Mouse (Mus musculus) intestine, embryonic 14.5 days (tissue): ENCODE data around the gene Ndufb7. TPM values are rescaled to one million over a fixed set of nuclear protein-coding genes. Genes with fewer than 3 reads are reported as not detected.
"Not testable (repeated sequence)": the region's sequence is repeated elsewhere in the genome, so short reads cannot be mapped to it uniquely, and the experiment has no call there.

Experiments used
- ATAC-seq: fragments of 200-750 bp; cut with Nextera tagmentation; replicated peaks from 2 replicates; pipeline ENCODE4 v1.8.0; 2017; ENCODE audit warnings: low read depth, moderate number of reproducible peaks, moderate TSS enrichment, moderate library complexity; ENCODE audit not compliant: low FRiP score, low TSS enrichment
- DNase-seq: peaks from one replicate; pipeline ENCODE4 v3.0.0-alpha.2; 2018; ENCODE audit warnings: low spot score
- H3K27ac ChIP-seq: fragments of 300-500 bp; sonication (generic); 2 replicates; pipeline ENCODE4 v1.5.1; 2014; ENCODE audit warnings: low read depth, mild to moderate bottlenecking, control low read depth
- H3K27me3 ChIP-seq: fragments of 300-500 bp; sonication (generic); replicated peaks from 2 replicates; pipeline ENCODE4 v1.6.1; 2014; ENCODE audit warnings: low read length, control low read depth; ENCODE audit not compliant: control insufficient read depth, insufficient read depth
- H3K36me3 ChIP-seq: fragments of 300-500 bp; sonication (generic); 2 replicates; pipeline ENCODE4 v1.6.1; 2014; ENCODE audit warnings: low read length, control low read depth; ENCODE audit not compliant: control insufficient read depth, insufficient read depth
- H3K4me1 ChIP-seq: fragments of 300-500 bp; sonication (generic); replicated peaks from 2 replicates; pipeline ENCODE4 v1.6.1; 2014; ENCODE audit warnings: low read length, control low read depth, mixed read lengths; ENCODE audit not compliant: control insufficient read depth, insufficient read depth
- H3K4me2 ChIP-seq: fragments of 300-500 bp; sonication (generic); 2 replicates; pipeline ENCODE4 v1.6.1; 2014; ENCODE audit warnings: low read length
- H3K4me3 ChIP-seq: fragments of 300-500 bp; sonication (generic); 2 replicates; pipeline ENCODE4 v1.5.1; 2014; ENCODE audit warnings: low read depth, low read length, control low read depth, mixed read lengths
- H3K9ac ChIP-seq: fragments of 300-500 bp; sonication (generic); 2 replicates; pipeline ENCODE4 v1.6.1; 2014; ENCODE audit warnings: mild to moderate bottlenecking, low read length
- H3K9me3 ChIP-seq: fragments of 300-500 bp; sonication (generic); 2 replicates; pipeline ENCODE4 v1.6.1; 2016; ENCODE audit warnings: low read length, control low read depth; ENCODE audit not compliant: control insufficient read depth
- WGBS: fragments of 180-500 bp; shearing (Covaris S2); extraction: QIAGEN DNeasy Blood & Tissue Kit; methylation state at CpG from one replicate; pipeline ENCODE4 v1.1.7; 2014; 5-methylcytosine and 5-hydroxymethylcytosine counted together
- polyA plus RNA-seq: library from polyadenylated mRNA; unstranded; fragments of >200 nt; fragmentation: Nextera tagmentation; extraction: Ambion mirVana; gene quantifications from 2 replicates; pipeline ENCODE4 v1.2.1, GENCODE M21; 2014

Ndufb7 gene
- 364 and 372 TPM in 2 replicates for polyA plus RNA-seq

GRCm38 (mm10) chr8:83566469-83567395, at the start of gene Ndufb7:
Ndufb7 (plus strand) TSS chr8:83566671.
- H3K27ac ChIP-seq, result peak within 1 kb of the TSS; percentile 65; the same call in 1 of the 2 replicates
- H3K4me1 ChIP-seq, result peaks cover 11% of the 10 kb centered on the region
- peak within 1 kb of the TSS; percentile 67 for H3K4me2 ChIP-seq
- no peaks in the 10 kb centered on the region for H3K27me3 ChIP-seq
- no peaks in the 10 kb centered on the region for H3K9me3 ChIP-seq
- peak within 1 kb of the TSS; percentile 60 for H3K9ac ChIP-seq
- under 1% methylated on average over 48 of the region's 48 CpGs for WGBS
- ATAC-seq (peak; percentile 82), DNase-seq (peak; percentile 99)
- H3K4me3 ChIP-seq, result peak within 1 kb of the TSS; percentile 47
- H3K36me3 ChIP-seq, result peaks cover 17% of the 10 kb centered on the region

GRCm38 (mm10) chr8:83520432-83520831, 46.0 kb upstream of the Ndufb7 start:
- DNase-seq, result no peak
- Histone ChIP-seq H3K4me1 (no peaks in the 10 kb centered on the region), H3K9ac (no peak overlapping the region), H3K4me2 (no peak overlapping the region), H3K36me3 (no peaks in the 10 kb centered on the region), H3K9me3 (no peaks in the 10 kb centered on the region), H3K27me3 (no peaks in the 10 kb centered on the region), H3K27ac (no peak overlapping the region), H3K4me3 (no peak overlapping the region)
- 46% methylated on average over 3 of the region's 3 CpGs for WGBS
- ATAC-seq, result no peak

- ATAC-seq, H3K4me2 ChIP-seq, DNase-seq, H3K27me3 ChIP-seq, H3K36me3 ChIP-seq, H3K4me3 ChIP-seq, H3K9me3 ChIP-seq, H3K4me1 ChIP-seq, H3K9ac ChIP-seq, H3K27ac ChIP-seq: not testable (repeated sequence)
- WGBS, result 63% methylated on average over 3 of the region's 3 CpGs
These were observed 45.6 kb upstream of the Ndufb7 start for GRCm38 (mm10) chr8:83520907-83521306.

- no peak for DNase-seq
- no peaks in the 10 kb centered on the region for H3K36me3 ChIP-seq
- no peak overlapping the region for H3K4me3 ChIP-seq
- no peaks in the 10 kb centered on the region for H3K4me1 ChIP-seq
- no peak overlapping the region for H3K9ac ChIP-seq
- 34% methylated on average over 1 of the region's 1 CpGs for WGBS
- H3K4me2 ChIP-seq, result no peak overlapping the region
- no peaks in the 10 kb centered on the region for H3K27me3 ChIP-seq
- no peak for ATAC-seq
- no peak overlapping the region for H3K27ac ChIP-seq
- no peaks in the 10 kb centered on the region for H3K9me3 ChIP-seq
These were observed 45.2 kb upstream of the Ndufb7 start for GRCm38 (mm10) chr8:83521310-83521709.

GRCm38 (mm10) chr8:83534802-83535201, 31.7 kb upstream of the Ndufb7 start:
- WGBS, result 81% methylated on average over 2 of the region's 2 CpGs
- no peak for DNase-seq
- Histone ChIP-seq H3K4me3 (no peak overlapping the region), H3K36me3 (no peaks in the 10 kb centered on the region), H3K4me2 (no peak overlapping the region), H3K9me3 (no peaks in the 10 kb centered on the region), H3K27ac (no peak overlapping the region), H3K4me1 (no peaks in the 10 kb centered on the region), H3K9ac (no peak overlapping the region), H3K27me3 (no peaks in the 10 kb centered on the region)
- ATAC-seq, result no peak

- no peak for ATAC-seq
- H3K9me3 ChIP-seq, result no peaks in the 10 kb centered on the region
- WGBS, result 84% methylated on average over 3 of the region's 3 CpGs
These were observed 30.7 kb upstream of the Ndufb7 start, which contains the start of gene Olfr370 for GRCm38 (mm10) chr8:83535736-83536135. Olfr370 (plus strand) TSS chr8:83535780.

GRCm38 (mm10) chr8:83562669-83563068, 3.8 kb upstream of the Ndufb7 start:
- Histone ChIP-seq H3K4me1 (peaks cover 5% of the 10 kb centered on the region), H3K4me3 (no peak overlapping the region), H3K27ac (no peak overlapping the region), H3K4me2 (no peak overlapping the region), H3K27me3 (no peaks in the 10 kb centered on the region), H3K9ac (no peak overlapping the region), H3K36me3 (no peaks in the 10 kb centered on the region), H3K9me3 (no peaks in the 10 kb centered on the region)
- 86% methylated on average over 3 of the region's 3 CpGs for WGBS
- DNase-seq (no peak), ATAC-seq (no peak)

More at GRCm38 (mm10) chr8:83535736-83536135, 30.7 kb upstream of the Ndufb7 start, which contains the start of gene Olfr370:
- no peak within 1 kb of the TSS for H3K9ac ChIP-seq
- no peak within 1 kb of the TSS for H3K27ac ChIP-seq
- no peak within 1 kb of the TSS for H3K4me3 ChIP-seq
- H3K4me1 ChIP-seq, result no peaks in the 10 kb centered on the region
- no peak for DNase-seq
- no peak within 1 kb of the TSS for H3K4me2 ChIP-seq
- H3K27me3 ChIP-seq, result no peaks in the 10 kb centered on the region
- H3K36me3 ChIP-seq, result no peaks in the 10 kb centered on the region

- DNase-seq (no peak), ATAC-seq (no peak)
- H3K36me3 ChIP-seq, result no peaks in the 10 kb centered on the region
- WGBS, result 80% methylated on average over 4 of the region's 4 CpGs
- no peaks in the 10 kb centered on the region for H3K9me3 ChIP-seq
- H3K27ac ChIP-seq, result no peak overlapping the region
- peaks cover 10% of the 10 kb centered on the region for H3K4me1 ChIP-seq
- no peak overlapping the region for H3K4me3 ChIP-seq
- H3K27me3 ChIP-seq, result no peaks in the 10 kb centered on the region
- H3K4me2 ChIP-seq, result no peak overlapping the region
- no peak overlapping the region for H3K9ac ChIP-seq
These were observed 3.2 kb upstream of the Ndufb7 start for GRCm38 (mm10) chr8:83563246-83563645.
